Mouse (Mus musculus): ENCODE data around the gene Trmt44. TPM values are rescaled to one million over a fixed set of nuclear protein-coding genes. Genes with fewer than 3 reads are reported as not detected.

Trmt44 gene
- polyA plus RNA-seq, 1 experiment from 2014 or later, result 7.3 TPM

- Histone ChIP-seq H3K27ac (replicated peaks; ENCODE audit: low read depth, low read length) (no peak overlapping the region), H3K4me1 (ENCODE audit: control insufficient read depth, insufficient read depth, low read length) (0 out of 2 replicates have a peak, but pooled peaks cover 10% of the 10 kb centered on the region), H3K4me3 (replicated peaks; ENCODE audit: low read depth, low read length) (no peak overlapping the region), H3K9ac (replicated peaks; ENCODE audit: low read length) (no peak overlapping the region), H3K36me3 (ENCODE audit: control insufficient read depth, insufficient read depth, low read length) (peaks cover 21% of the 10 kb centered on the region; the same call in 1 of the 2 replicates), H3K4me2 (ENCODE audit: low read length) (no peak overlapping the region), H3K27me3 (ENCODE audit: control insufficient read depth, insufficient read depth, low read length) (no peaks in the 10 kb centered on the region), H3K9me3 (ENCODE audit: control insufficient read depth, low read length) (no peaks in the 10 kb centered on the region)
- DNase-seq (no peak), ATAC-seq (ENCODE audit: low FRiP score, low TSS enrichment) (no peak)
- WGBS, result 76% methylated on average over 2 of the region's 2 CpGs
These were observed 35.1 kb upstream of the Trmt44 start for GRCm38 (mm10) chr5:35609971-35610370.

- H3K27me3 ChIP-seq (ENCODE audit: control insufficient read depth, insufficient read depth, low read length), result no peaks in the 10 kb centered on the region
- no peak for ATAC-seq (ENCODE audit: low FRiP score, low TSS enrichment)
- H3K9me3 ChIP-seq (ENCODE audit: control insufficient read depth, low read length), result no peaks in the 10 kb centered on the region
- H3K4me1 ChIP-seq (ENCODE audit: control insufficient read depth, insufficient read depth, low read length), result 0 out of 2 replicates have a peak, but pooled peaks cover 10% of the 10 kb centered on the region
- 4% methylated on average over 12 of the region's 12 CpGs for WGBS
- peaks cover 25% of the 10 kb centered on the region; the same call in 1 of the 2 replicates for H3K36me3 ChIP-seq (ENCODE audit: control insufficient read depth, insufficient read depth, low read length)
- no peak overlapping the region for H3K9ac ChIP-seq (replicated peaks; ENCODE audit: low read length)
- peak; percentile 74 for DNase-seq
- H3K4me3 ChIP-seq (replicated peaks; ENCODE audit: low read depth, low read length), result no peak overlapping the region
- H3K4me2 ChIP-seq (ENCODE audit: low read length), result no peak overlapping the region
- H3K27ac ChIP-seq (replicated peaks; ENCODE audit: low read depth, low read length), result no peak overlapping the region
These were observed 34.5 kb upstream of the Trmt44 start for GRCm38 (mm10) chr5:35609381-35609780.

DNA sequence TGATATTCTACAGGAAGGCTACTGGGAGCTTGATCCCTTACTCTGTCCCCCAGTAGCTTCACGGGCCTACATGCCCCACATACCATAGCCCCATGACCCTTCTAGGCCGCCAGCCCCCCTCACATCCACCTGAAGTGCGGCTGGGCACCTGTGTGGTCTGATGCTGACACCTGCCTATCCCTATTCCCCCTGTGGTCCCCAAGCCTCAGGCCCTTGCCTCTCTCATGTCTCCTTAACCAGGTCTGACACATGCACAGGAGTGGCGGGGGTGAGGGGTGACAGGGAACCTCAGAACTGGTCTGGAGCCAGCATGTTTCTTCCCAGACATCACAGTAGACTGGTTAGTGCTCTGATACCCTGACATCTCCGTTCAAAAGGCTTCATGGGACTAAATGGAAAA lies 33.7 kb upstream of the Trmt44 start:
- Histone ChIP-seq H3K4me3 (replicated peaks; ENCODE audit: low read depth, low read length) (no peak overlapping the region), H3K4me2 (ENCODE audit: low read length) (no peak overlapping the region), H3K9me3 (ENCODE audit: control insufficient read depth, low read length) (no peaks in the 10 kb centered on the region), H3K36me3 (ENCODE audit: control insufficient read depth, insufficient read depth, low read length) (peaks cover 28% of the 10 kb centered on the region; the same call in 1 of the 2 replicates), H3K27me3 (ENCODE audit: control insufficient read depth, insufficient read depth, low read length) (no peaks in the 10 kb centered on the region), H3K9ac (replicated peaks; ENCODE audit: low read length) (no peak overlapping the region), H3K27ac (replicated peaks; ENCODE audit: low read depth, low read length) (no peak overlapping the region), H3K4me1 (ENCODE audit: control insufficient read depth, insufficient read depth, low read length) (0 out of 2 replicates have a peak, but pooled peaks cover 10% of the 10 kb centered on the region)
- ATAC-seq (ENCODE audit: low FRiP score, low TSS enrichment) (no peak), DNase-seq (no peak)
- 80% methylated on average over 5 of the region's 5 CpGs for WGBS

- ATAC-seq (ENCODE audit: low FRiP score, low TSS enrichment) (no peak), DNase-seq (no peak)
- Histone ChIP-seq H3K9ac (replicated peaks; ENCODE audit: low read length) (no peak overlapping the region), H3K36me3 (ENCODE audit: control insufficient read depth, insufficient read depth, low read length) (peaks cover 36% of the 10 kb centered on the region), H3K27ac (replicated peaks; ENCODE audit: low read depth, low read length) (no peak overlapping the region), H3K4me2 (ENCODE audit: low read length) (no peak overlapping the region), H3K4me1 (ENCODE audit: control insufficient read depth, insufficient read depth, low read length) (0 out of 2 replicates have a peak, but pooled peaks cover 10% of the 10 kb centered on the region), H3K4me3 (replicated peaks; ENCODE audit: low read depth, low read length) (no peak overlapping the region), H3K27me3 (ENCODE audit: control insufficient read depth, insufficient read depth, low read length) (no peaks in the 10 kb centered on the region), H3K9me3 (ENCODE audit: control insufficient read depth, low read length) (no peaks in the 10 kb centered on the region)
- 77% methylated on average over 7 of the region's 7 CpGs for WGBS
These were observed 32.9 kb upstream of the Trmt44 start for GRCm38 (mm10) chr5:35607784-35608183.

GRCm38 (mm10) chr5:35606800-35607199 lies 31.9 kb upstream of the Trmt44 start:
- 94% methylated on average over 7 of the region's 7 CpGs for WGBS
- Histone ChIP-seq H3K9ac (replicated peaks; ENCODE audit: low read length) (no peak overlapping the region), H3K27ac (replicated peaks; ENCODE audit: low read depth, low read length) (no peak overlapping the region), H3K27me3 (ENCODE audit: control insufficient read depth, insufficient read depth, low read length) (no peaks in the 10 kb centered on the region), H3K4me1 (ENCODE audit: control insufficient read depth, insufficient read depth, low read length) (0 out of 2 replicates have a peak, but pooled peaks cover 10% of the 10 kb centered on the region), H3K9me3 (ENCODE audit: control insufficient read depth, low read length) (no peaks in the 10 kb centered on the region), H3K4me2 (ENCODE audit: low read length) (no peak overlapping the region), H3K36me3 (ENCODE audit: control insufficient read depth, insufficient read depth, low read length) (peaks cover 46% of the 10 kb centered on the region), H3K4me3 (replicated peaks; ENCODE audit: low read depth, low read length) (no peak overlapping the region)
- ATAC-seq (ENCODE audit: low FRiP score, low TSS enrichment) (no peak), DNase-seq (no peak)

DNA sequence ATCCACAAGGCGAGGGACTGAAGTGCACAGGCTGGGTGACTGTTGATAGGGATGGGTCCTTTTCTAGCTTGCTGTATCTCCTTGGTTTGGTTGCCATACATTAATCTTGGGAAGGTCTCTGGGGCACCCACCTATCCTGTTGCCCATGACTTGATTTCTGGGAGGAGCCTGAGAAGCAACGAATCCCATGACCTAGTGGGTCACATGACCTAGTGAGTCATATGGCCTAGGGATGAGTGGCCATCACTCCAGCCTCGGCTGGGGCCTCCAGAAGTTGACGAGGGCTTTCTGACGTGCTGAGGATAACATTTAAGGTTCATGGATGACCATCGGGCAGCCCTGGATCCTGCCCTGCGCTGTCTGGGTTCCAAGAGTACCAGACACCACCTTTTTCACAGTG lies 30.5 kb upstream of the Trmt44 start:
- ATAC-seq (ENCODE audit: low FRiP score, low TSS enrichment), result no peak
- 82% methylated on average over 7 of the region's 7 CpGs for WGBS

DNA sequence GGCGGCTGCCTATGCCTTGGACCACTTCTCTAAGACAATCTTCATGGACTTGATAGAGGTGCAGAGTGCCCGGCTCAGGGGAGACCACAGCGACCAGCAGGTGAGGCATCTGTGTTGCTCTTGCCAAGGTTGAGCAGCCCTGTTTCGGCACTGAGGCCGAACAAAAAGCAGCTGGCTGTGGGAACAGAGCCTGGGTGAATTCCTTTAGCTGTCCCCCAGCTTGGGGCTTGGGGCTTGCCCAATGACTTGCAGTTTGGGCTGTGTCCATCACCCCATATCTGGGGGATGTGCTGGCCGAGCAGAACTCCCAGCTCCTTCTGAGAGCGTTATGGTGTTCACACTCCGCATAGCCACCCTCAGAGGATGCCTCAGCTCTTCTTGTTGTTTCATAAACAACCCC lies 26.7 kb upstream of the Trmt44 start:
- Histone ChIP-seq H3K36me3 (ENCODE audit: control insufficient read depth, insufficient read depth, low read length) (peaks cover 80% of the 10 kb centered on the region), H3K4me3 (replicated peaks; ENCODE audit: low read depth, low read length) (no peak overlapping the region), H3K4me1 (ENCODE audit: control insufficient read depth, insufficient read depth, low read length) (no peaks in the 10 kb centered on the region), H3K9ac (replicated peaks; ENCODE audit: low read length) (no peak overlapping the region), H3K4me2 (ENCODE audit: low read length) (no peak overlapping the region), H3K27me3 (ENCODE audit: control insufficient read depth, insufficient read depth, low read length) (no peaks in the 10 kb centered on the region), H3K9me3 (ENCODE audit: control insufficient read depth, low read length) (no peaks in the 10 kb centered on the region), H3K27ac (replicated peaks; ENCODE audit: low read depth, low read length) (no peak overlapping the region)
- ATAC-seq (ENCODE audit: low FRiP score, low TSS enrichment) (no peak), DNase-seq (no peak)
- 92% methylated on average over 8 of the region's 8 CpGs for WGBS

More for the DNA sequence above, 30.5 kb upstream of the Trmt44 start:
- Histone ChIP-seq H3K4me3 (replicated peaks; ENCODE audit: low read depth, low read length) (no peak overlapping the region), H3K4me1 (ENCODE audit: control insufficient read depth, insufficient read depth, low read length) (0 out of 2 replicates have a peak, but pooled peaks cover 10% of the 10 kb centered on the region), H3K9me3 (ENCODE audit: control insufficient read depth, low read length) (no peaks in the 10 kb centered on the region), H3K9ac (replicated peaks; ENCODE audit: low read length) (no peak overlapping the region), H3K27ac (replicated peaks; ENCODE audit: low read depth, low read length) (no peak overlapping the region), H3K36me3 (ENCODE audit: control insufficient read depth, insufficient read depth, low read length) (peaks cover 54% of the 10 kb centered on the region), H3K4me2 (ENCODE audit: low read length) (no peak overlapping the region), H3K27me3 (ENCODE audit: control insufficient read depth, insufficient read depth, low read length) (no peaks in the 10 kb centered on the region)
- DNase-seq, result no peak

- WGBS, result 72% methylated on average over 11 of the region's 11 CpGs
- H3K4me3 ChIP-seq (replicated peaks; ENCODE audit: low read depth, low read length), result no peak overlapping the region
- ATAC-seq (ENCODE audit: low FRiP score, low TSS enrichment) (no peak), DNase-seq (no peak)
- no peaks in the 10 kb centered on the region for H3K27me3 ChIP-seq (ENCODE audit: control insufficient read depth, insufficient read depth, low read length)
- H3K9me3 ChIP-seq (ENCODE audit: control insufficient read depth, low read length), result no peaks in the 10 kb centered on the region
- no peak overlapping the region for H3K4me2 ChIP-seq (ENCODE audit: low read length)
- H3K36me3 ChIP-seq (ENCODE audit: control insufficient read depth, insufficient read depth, low read length), result peaks cover 80% of the 10 kb centered on the region
- H3K9ac ChIP-seq (replicated peaks; ENCODE audit: low read length), result no peak overlapping the region
- H3K4me1 ChIP-seq (ENCODE audit: control insufficient read depth, insufficient read depth, low read length), result no peaks in the 10 kb centered on the region
- H3K27ac ChIP-seq (replicated peaks; ENCODE audit: low read depth, low read length), result no peak overlapping the region
These were observed 25.4 kb upstream of the Trmt44 start for GRCm38 (mm10) chr5:35600233-35600632.
